Mouse (Mus musculus) bone marrow macrophage, adult 2 months (primary cell): ENCODE measurements at regions not wholly inside any gene's neighbourhood (a gene's known extent, or its start where the extent isn't known, plus 50 kb on each side); places are given as distances from the start of the nearest gene placed in this dataset.

ENCODE experiments used
- H3K27ac ChIP-seq: 2 replicates; pipeline ENCODE4 v1.5.1; 2012; ENCODE audit warnings: low read depth, low read length; ENCODE audit not compliant: insufficient read depth
- H3K4me1 ChIP-seq: 2 replicates; pipeline ENCODE4 v1.6.1; 2012; ENCODE audit warnings: low read length; ENCODE audit not compliant: control insufficient read depth, insufficient read depth
- H3K4me3 ChIP-seq: 2 replicates; pipeline ENCODE4 v1.5.1; 2012; ENCODE audit warnings: mild to moderate bottlenecking, low read length, moderate library complexity; ENCODE audit not compliant: insufficient read depth
- CTCF ChIP-seq: IDR thresholded peaks from 2 replicates; pipeline ENCODE4 v1.5.1; 2012; ENCODE audit warnings: low read depth, mild to moderate bottlenecking, low read length, moderate library complexity
- POLR2A ChIP-seq: IDR thresholded peaks from 2 replicates; pipeline ENCODE4 v1.6.1; 2012; ENCODE audit warnings: mild to moderate bottlenecking, low read depth, low read length, borderline replicate concordance

DNA sequence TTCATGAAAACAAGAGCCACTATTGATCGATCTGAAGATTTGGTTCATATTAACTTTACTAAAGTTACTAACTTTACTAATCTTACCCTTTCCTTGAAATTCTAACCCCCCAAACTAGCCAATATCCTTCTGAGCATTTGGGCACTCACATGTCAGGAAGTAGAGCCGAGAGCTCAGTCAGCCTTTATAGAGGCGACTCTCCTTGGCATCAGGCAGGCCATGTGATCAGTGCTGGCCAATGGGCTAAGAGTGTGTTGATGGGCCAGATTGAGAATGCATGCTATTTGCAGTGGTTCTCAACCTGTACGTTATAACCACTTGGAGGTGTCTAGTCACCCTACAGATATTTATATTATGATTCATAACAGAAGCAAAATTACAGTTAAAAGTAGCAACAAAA is 69.6 kb upstream of the Slc35b4 start:
- Histone ChIP-seq H3K4me1 (peaks cover 12% of the 10 kb centered on the region), H3K27ac (no peak overlapping the region), H3K4me3 (no peak overlapping the region)
- no peak for TF ChIP-seq POLR2A
- no peak for TF ChIP-seq CTCF

DNA sequence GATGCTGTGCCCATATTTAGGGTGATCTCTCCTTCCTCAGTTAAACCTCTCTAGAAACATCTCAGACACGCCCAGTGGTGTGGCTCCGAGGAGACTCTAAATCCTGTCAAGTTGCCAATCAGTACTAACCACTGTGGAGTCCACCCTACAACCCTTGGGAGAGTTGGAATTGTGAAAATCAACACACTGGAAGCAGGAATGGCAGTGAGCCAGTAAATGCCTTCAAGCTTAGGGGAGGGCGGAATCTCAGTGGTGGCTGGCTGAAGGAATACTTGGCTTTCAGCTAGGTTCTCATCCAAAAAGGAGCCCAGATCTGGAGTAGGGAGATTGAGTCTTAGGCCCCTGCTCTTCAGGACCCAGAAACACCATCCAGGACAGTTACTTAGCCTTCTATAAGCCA is 66.1 kb upstream of the Slc35b4 start:
- H3K4me1 ChIP-seq, result peaks cover 15% of the 10 kb centered on the region
- no peak overlapping the region for H3K4me3 ChIP-seq
- TF ChIP-seq POLR2A (no peak), CTCF (no peak)
- H3K27ac ChIP-seq, result no peak overlapping the region

- Histone ChIP-seq H3K27ac (no peak overlapping the region), H3K4me3 (no peak overlapping the region), H3K4me1 (peaks cover 20% of the 10 kb centered on the region)
- TF ChIP-seq CTCF, result no peak
- no peak for TF ChIP-seq POLR2A
Observed at GRCm38 (mm10) chr6:34242486-34242885, 65.6 kb upstream of the Slc35b4 start.

GRCm38 (mm10) chr6:34235132-34235531 is 58.2 kb upstream of the Slc35b4 start:
- no peak overlapping the region; the same call in 1 of the 2 replicates for H3K27ac ChIP-seq

DNA sequence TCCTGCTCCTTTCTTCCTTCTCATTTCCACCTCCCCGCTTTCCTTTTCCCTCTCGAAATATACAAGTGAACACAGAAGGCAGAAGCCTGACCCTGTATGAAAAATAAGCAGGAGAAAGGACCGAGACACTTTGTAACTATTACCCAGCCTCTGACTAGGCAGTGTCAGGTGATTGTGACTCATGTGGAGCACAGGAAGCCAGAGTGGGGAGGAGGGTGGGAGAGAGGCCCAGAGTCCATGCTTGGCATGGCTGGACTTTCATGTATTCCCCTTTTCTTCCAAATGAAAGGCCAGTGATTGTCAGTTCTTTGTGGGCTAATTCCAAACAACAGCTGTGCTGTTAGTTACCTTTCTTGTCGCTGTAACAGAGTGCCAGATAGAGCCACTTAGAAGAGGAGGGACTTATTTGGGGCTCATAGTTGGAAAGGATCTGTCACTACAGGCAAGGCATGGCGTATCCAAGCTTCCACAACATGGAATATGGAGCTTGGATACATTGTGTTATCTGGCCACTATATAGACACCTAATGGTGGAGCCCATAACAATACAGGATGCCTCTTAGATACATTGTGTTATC is 57.6 kb upstream of the Slc35b4 start:
- H3K4me3 ChIP-seq, result no peak overlapping the region
- H3K4me1 ChIP-seq, result peaks cover 34% of the 10 kb centered on the region
- TF ChIP-seq CTCF (no peak), POLR2A (no peak)
- peak overlapping the region; percentile 53 for H3K27ac ChIP-seq

More at GRCm38 (mm10) chr6:34235132-34235531, 58.2 kb upstream of the Slc35b4 start:
- TF ChIP-seq CTCF (no peak), POLR2A (no peak)
- H3K4me3 ChIP-seq, result no peak overlapping the region
- peaks cover 38% of the 10 kb centered on the region for H3K4me1 ChIP-seq

DNA sequence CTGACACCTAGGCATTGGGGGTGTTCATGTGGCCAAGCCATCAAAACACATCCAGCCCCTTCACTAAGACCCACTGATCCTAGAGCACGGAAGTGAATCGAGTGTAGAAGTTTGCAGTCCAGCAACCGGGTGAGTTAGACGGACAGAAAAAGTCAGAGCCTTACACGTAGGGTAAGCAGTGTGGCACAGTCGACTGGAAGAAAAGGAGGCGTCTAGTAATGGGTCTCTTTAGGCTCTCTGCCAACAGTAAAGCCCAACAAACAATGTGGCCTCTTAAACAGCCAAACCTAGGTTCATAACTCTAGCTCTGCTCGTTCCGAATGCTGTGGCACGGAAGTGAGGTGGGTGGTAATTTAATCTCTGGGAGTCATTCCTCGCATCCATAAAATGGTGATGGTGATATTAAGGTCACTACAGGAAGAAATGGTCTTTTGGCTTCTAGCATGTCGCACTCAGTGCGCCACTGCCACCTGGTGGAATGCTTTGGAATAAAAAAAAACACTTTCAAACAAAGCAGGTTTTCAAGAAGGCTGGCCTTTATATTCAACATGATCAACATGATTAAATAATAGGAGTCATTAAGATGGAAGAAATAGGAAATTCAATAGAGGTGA is 54.0 kb upstream of the Slc35b4 start:
- Histone ChIP-seq H3K4me1 (peaks cover 25% of the 10 kb centered on the region), H3K27ac (no peak overlapping the region), H3K4me3 (no peak overlapping the region)
- TF ChIP-seq POLR2A, result no peak
- TF ChIP-seq CTCF, result peak; percentile 26; the same call in 1 of the 2 replicates

- Histone ChIP-seq H3K4me3 (no peak overlapping the region), H3K4me1 (peaks cover 6% of the 10 kb centered on the region), H3K27ac (no peak overlapping the region)
- no peak for TF ChIP-seq CTCF
Observed at GRCm38 (mm10) chr6:34227131-34227530, 50.2 kb upstream of the Slc35b4 start.
